Mouse (Mus musculus) right cerebral cortex, postnatal 25 days (tissue): ENCODE results near the gene Xbp1.
"Not testable (repeated sequence)": the region's sequence is repeated elsewhere in the genome, so short reads cannot be mapped to it uniquely, and the experiment has no call there.

Experiments used
- DNase-seq: peaks from one replicate; pipeline ENCODE4 v3.0.0; 2022

Gene Xbp1

GRCm38 (mm10) chr11:5502351-5503051 lies 18.0 kb upstream of the Xbp1 start:
- DNase-seq: no peak

DNA sequence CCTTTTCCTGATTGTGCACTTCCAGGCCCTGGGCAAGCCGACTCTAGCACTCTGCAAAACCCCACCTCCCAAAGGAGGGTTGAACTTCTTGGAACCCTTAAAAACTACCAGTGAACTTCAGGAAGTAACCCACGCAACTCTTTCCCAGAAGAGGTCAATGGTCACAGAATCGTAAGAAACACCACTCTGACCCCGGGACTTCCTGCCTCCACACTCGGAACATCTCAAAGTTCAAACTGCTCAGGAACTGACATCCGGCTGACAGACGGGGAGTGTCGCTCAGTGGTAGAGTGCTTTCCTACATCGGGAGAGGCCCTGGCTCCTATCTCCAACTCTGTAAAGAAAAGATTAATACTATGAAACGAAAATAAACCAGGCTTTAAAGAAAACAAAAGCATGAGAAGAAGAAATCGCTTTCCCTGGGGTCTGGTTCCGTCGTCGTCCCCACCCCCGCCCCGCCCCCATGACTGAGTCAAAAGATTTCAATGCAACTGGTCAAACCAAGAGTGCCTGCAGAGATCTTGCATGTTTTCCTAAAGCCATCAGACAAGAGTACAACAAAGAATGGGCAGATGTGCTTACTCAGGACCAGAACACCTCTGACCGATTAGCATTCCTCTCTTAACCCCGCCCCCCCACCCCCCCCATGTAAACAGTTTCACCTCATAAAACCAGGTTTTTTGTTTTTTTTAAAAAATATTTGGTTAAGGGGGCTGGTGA lies 14.4 kb upstream of the Xbp1 start:
- DNase-seq: no peak

- DNase-seq: no peak
Observed at GRCm38 (mm10) chr11:5509215-5510098, 11.0 kb upstream of the Xbp1 start.

DNA sequence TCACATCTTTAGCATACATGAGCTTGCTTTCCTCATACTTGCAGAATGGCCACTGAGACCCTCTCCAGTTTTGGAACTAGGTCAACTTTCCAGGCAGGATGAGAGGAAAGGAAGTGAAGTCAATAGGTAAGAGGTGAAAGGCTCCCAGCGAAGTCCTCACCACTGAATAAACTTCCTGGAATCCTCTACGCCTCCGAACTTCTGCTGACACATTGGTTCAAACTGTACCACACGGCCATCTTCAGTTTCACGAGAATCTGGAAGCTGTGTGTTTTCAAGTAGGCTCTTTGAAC lies 10.4 kb upstream of the Xbp1 start:
- DNase-seq: no peak

DNA sequence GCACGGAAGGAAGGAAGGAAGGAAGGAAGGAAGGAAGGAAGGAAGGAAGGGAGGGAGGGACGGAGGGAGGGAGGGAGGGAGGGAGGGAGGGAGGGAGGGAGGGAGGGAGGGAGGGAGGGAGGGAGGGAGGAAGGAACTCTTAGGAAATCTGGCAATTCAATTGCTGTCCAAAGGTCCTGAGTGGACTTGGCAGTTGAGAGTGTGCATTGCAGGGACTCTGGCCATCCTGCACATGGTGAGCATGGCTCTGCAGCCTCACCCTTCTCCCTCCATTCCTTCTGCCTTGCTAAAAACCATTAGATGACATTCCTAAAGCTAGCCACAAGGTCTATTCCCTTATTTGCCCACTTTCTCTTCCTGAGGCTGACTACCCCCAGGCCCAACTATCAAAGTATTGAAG lies 9.8 kb upstream of the Xbp1 start:
- DNase-seq: not testable (repeated sequence)

- no peak for DNase-seq
Observed at GRCm38 (mm10) chr11:5512099-5512725, 8.2 kb upstream of the Xbp1 start.

- no peak for DNase-seq
Observed at GRCm38 (mm10) chr11:5512961-5513360, 7.5 kb upstream of the Xbp1 start.

DNA sequence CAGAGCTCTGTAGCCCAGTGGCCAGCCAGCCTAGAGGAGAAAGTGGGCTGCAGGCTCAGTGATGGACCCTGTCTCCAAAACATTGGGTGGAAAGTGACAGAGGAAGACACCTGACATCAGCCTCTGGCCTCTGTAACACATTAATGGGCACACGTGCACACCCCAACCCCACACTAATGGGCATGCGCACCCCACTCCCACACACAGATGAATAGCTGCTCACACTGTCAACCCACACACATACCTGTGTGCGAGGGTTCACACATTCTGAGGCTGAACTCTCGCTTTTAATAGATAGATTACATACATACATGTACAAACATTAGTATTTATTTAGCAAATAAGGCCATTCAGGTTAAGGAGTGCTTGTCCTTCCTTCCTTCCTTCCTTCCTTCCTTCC lies 6.4 kb upstream of the Xbp1 start:
- no peak for DNase-seq

- no peak for DNase-seq
Observed at GRCm38 (mm10) chr11:5515196-5515595, 5.3 kb upstream of the Xbp1 start.

- DNase-seq: no peak
Observed at GRCm38 (mm10) chr11:5515655-5516054, 4.8 kb upstream of the Xbp1 start.

- no peak for DNase-seq
Observed at GRCm38 (mm10) chr11:5516151-5516550, 4.3 kb upstream of the Xbp1 start.

DNA sequence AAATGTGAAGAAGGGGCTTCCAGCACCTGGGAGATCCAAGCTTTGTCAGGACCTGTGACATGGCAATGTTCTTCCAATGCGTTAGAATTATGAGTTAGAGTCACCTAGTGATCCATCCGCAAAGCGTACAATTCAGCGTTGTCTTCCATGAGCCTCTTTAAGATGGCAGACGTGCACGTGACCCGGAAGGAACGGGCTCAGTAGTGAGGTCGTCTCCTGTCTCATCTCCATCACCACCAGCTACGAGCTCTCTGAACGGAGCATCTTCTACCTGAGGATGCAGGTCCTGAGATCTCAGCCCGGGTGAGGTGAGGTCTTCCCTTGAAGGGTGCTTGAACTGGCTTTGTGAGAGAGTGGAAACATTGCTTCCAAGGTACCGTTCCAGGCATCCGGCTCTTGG lies 3.8 kb upstream of the Xbp1 start:
- DNase-seq: no peak

DNA sequence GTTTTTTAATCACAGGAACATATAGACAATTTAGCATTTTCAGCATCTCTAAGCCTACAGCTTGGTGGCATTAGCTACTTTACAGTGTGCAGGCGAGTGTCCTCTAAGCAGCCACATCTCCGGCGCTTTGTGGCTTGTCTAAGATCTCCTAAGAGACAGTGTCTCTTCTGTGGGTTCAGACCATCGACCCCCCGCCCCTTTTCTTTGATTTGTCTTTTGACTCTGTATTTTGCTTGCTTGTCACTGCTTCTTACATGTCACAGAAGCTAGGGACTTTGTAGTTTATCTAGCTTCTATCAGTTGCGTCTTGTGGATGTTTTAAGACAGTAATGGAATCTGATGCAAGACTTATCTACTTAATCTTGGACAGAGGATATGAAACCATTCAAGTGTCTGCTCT lies 3.1 kb upstream of the Xbp1 start:
- no peak for DNase-seq

GRCm38 (mm10) chr11:5519681-5520080 lies 778 bp upstream of the Xbp1 start:
- no peak for DNase-seq

DNA sequence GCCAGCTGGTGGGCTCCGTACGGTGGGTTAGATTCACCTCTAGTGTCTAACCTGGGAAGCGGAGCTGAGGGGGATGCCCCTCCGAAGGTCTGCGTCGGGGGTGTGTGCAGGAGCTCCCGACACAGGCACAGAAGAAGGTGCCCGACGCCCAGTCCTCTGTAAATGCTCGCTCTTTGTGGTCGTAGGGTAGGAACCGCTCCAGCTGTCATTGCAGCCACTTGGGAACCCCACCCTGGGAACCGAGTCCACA lies 732 bp downstream of the Xbp1 start:
- DNase-seq: no peak

- peak; percentile 79 for DNase-seq
Observed at GRCm38 (mm10) chr11:5521516-5522291, 1.2 kb downstream of the Xbp1 start.

DNA sequence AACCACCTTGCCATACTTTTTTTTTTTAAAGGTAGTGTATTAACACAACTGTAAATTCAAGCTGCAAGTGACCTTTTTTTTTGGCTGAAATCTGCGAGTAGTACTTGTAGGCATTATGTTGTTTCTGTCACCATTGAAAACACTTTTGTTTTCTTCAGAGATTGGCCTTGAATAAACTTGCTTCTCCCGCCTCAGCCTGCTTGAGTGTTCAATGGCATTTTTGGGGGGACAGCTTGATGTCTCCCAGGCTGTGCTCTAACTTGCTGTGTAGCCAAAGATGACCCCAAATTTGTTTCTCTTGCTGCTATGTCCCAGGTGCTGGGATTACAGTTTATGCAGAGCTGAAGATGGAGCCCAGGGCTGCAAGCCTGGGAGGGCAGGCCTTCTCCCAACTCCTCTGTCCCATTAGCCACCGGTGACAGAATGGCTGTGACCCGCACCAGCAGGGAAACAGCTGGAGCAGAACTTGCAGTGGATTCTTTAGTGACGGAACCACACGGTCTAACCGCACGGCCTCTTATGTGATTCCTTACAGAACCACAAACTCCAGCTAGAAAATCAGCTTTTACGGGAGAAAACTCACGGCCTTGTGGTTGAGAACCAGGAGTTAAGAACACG lies 2.4 kb downstream of the Xbp1 start:
- DNase-seq: no peak

DNA sequence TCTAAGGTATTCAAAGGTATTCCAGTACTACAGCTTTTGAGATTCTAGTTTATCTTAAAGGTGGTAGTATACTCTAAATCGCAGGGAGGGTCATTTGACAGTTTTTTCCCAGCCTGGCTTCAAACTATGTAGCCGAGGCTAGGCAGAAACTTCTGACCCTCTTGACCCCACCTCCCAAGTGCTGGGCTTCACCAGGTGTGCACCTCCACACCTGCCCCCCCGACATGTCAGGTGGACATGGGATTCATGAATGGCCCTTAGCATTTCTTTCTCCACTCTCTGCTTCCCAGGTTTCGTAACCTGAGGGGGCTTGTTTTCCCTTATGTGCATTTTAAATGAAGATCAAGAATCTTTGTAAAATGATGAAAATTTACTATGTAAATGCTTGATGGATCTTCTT lies 5.0 kb downstream of the Xbp1 start:
- DNase-seq: no peak

DNA sequence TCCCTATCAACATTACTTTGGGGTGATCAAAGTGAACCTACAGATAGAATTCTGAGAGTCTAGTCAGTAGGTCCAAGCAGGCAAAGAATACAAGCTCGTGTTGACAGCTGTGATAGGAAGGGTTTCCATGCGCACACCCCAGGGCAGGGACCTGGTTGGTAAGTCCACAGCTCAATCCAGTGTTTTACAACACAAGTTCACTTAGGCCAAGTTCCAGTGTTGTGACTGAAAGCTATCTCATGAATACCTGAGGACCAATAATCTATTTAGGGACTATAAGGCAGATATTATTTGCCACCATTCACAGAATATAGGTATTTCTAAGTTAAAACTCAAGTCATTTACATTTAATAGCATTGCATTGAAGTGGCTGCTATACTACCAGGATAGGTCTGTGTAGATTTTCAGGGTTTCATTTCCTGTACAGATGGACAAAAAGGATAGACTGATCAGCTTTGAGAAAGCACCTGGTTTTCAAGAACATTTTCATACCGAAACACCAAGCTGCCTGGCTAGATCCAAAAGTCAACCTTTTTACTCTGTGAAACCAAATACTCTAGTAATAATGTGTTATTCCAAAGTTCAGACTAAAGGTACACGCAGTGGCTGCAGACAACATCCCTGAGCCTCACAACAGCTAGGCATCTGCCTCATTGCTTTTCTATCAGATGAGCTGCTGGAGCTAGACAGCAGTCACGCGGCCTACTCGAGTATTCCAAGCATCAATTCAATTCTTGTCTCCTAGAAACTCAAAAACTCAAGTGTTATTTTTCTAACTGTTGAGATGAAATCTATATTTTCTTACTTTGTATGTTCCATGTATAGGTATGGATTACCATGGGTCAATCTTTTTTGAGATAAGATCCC lies 6.3 kb downstream of the Xbp1 start:
- DNase-seq: no peak

DNA sequence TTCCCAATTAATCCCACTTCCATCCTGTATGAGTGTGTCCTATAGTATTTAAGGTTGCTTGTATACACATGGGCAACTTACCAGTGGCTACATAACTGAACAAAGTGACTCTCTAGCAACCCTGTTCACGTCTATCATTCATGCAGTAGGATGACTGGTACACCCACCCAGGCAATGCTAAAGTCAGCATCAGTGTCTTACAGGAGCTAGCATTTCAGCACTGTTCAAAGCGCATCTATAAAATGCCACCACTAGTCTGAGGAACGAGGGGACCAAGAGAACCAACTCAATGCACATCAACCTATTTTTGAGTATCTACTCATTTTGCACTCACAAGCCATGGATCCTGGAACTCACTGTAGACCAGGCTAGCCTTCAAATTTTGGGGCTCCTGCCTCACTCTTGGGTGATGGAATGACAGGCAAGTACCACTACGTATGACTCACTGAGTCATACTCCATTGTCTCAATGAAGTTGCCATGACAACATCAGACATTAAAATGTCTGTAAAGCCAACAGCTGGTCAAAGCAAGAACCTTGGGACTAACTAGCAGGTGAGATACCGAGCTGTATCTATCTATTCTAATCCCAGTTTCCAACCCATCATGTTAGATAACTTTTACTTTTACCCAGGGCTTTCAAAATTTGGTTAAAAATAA lies 7.5 kb downstream of the Xbp1 start:
- DNase-seq: no peak

DNA sequence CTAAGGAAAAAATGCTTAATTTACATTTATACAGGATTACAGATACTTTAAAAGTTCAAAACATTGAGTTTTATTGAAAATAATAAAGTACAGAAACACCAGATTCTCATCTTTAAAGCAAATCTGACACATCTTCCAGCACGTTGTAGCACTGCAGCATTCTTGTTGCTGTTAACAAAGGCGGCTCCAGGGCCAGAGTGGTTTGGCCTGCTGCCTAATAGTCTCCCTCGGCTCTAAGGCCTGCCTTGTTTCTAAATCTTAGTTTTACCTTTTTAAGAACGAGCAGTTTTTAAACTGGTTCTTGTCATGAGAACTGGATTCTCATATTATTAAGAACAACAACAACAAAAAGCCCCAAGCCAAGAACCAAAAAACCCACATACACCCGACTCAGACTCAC lies 8.4 kb downstream of the Xbp1 start:
- no peak for DNase-seq
